Mouse (Mus musculus): ENCODE results near the gene Copa. TPM values are rescaled to one million over a fixed set of nuclear protein-coding genes. Genes with fewer than 3 reads are reported as not detected.
A peak's percentile ranks its signal among the peaks of the same experiment; 100 is the strongest.

The Copa gene
- total and polyA plus RNA-seq, 3 experiments: 81.2 to 118 (median 92.3) TPM

GRCm38 (mm10) chr1:172127487-172127886 lies 45.2 kb downstream of the Copa start:
- Histone ChIP-seq H3K9me3 (replicated peaks; ENCODE audit: insufficient read depth, low read length) (no peaks in the 10 kb centered on the region), H3K9ac (ENCODE audit: control insufficient read depth, low read depth, low read length, poor library complexity, severe bottlenecking) (peak overlapping the region; percentile 90), H3K4me1 (ENCODE audit: control insufficient read depth in 1 of 2, insufficient read depth in 2 of 2, low read length in 2 of 2) (peaks cover 2 to 5% of the 10 kb centered on the region in 2 experiments), H3K4me3 (ENCODE audit: control insufficient read depth in 1 of 2, insufficient read depth in 1 of 2, low read depth in 2 of 2, low read length in 2 of 2) (peak overlapping the region; percentile 88 to 94), H3K79me2 (ENCODE audit: control insufficient read depth, insufficient read depth, low read length, poor library complexity) (peaks cover 5% of the 10 kb centered on the region), H3K36me3 (ENCODE audit: control insufficient read depth in 1 of 2, insufficient read depth in 2 of 2, low read length in 2 of 2) (peaks cover 2 to 5% of the 10 kb centered on the region in 2 experiments), H3K27ac (ENCODE audit: control insufficient read depth, low read depth, low read length) (no peak overlapping the region), H3K27me3 (ENCODE audit: control insufficient read depth in 1 of 2, insufficient read depth in 2 of 2, low read length in 2 of 2) (no peaks in the 10 kb centered on the region)
- TF ChIP-seq ZMIZ1 (IDR thresholded peaks at IDR 0.05; ENCODE audit: low read depth, low read length): no peak
- TF ChIP-seq CTCF (IDR thresholded peaks at IDR 0.05 in 2 of 3, conservative IDR thresholded peaks at IDR 0.05 in 1 of 3; ENCODE audit: control insufficient read depth in 1 of 3, insufficient read depth in 1 of 3, low read depth in 2 of 3, low read length in 3 of 3, poor library complexity in 1 of 3, severe bottlenecking in 1 of 3): no peak
- TF ChIP-seq MXI1 (IDR thresholded peaks at IDR 0.05; ENCODE audit: low read depth, low read length): peak; percentile 28; the same call in 1 of the 2 replicates
- no peak for DNase-seq (ENCODE audit: low read depth, low spot score)

GRCm38 (mm10) chr1:172128563-172128962 lies 46.2 kb downstream of the Copa start:
- H3K9ac ChIP-seq (ENCODE audit: control insufficient read depth, low read depth, low read length, poor library complexity, severe bottlenecking): no peak overlapping the region
- TF ChIP-seq UBTF (IDR thresholded peaks at IDR 0.05; ENCODE audit: borderline replicate concordance, insufficient read depth, low read depth, low read length) (no peak), EP300 (IDR thresholded peaks at IDR 0.05; ENCODE audit: low read depth in 1 of 2, low read length in 2 of 2) (no peak), MEF2A (IDR thresholded peaks at IDR 0.05; ENCODE audit: extremely low read depth, insufficient replicate concordance, low read depth, low read length, poor library complexity, severe bottlenecking) (no peak), MXI1 (IDR thresholded peaks at IDR 0.05; ENCODE audit: low read depth, low read length) (no peak), E2F4 (IDR thresholded peaks at IDR 0.05; ENCODE audit: borderline replicate concordance, low read depth, low read length) (no peak), POLR2AphosphoS5 (IDR thresholded peaks at IDR 0.05; ENCODE audit: borderline replicate concordance, low read depth, low read length) (no peak), CHD2 (IDR thresholded peaks at IDR 0.05; ENCODE audit: low read length) (no peak), KAT2A (conservative IDR thresholded peaks at IDR 0.05; ENCODE audit: low read depth, low read length) (no peak), ZC3H11A (IDR thresholded peaks at IDR 0.05; ENCODE audit: low read depth, low read length) (no peak), GATA1 (IDR thresholded peaks at IDR 0.05; ENCODE audit: low read depth, low read length) (no peak), MAZ (IDR thresholded peaks at IDR 0.05; ENCODE audit: low read depth, low read length) (no peak), USF2 (IDR thresholded peaks at IDR 0.05; ENCODE audit: borderline replicate concordance in 1 of 2, insufficient read depth in 1 of 2, low read depth in 1 of 2, low read length in 2 of 2) (no peak), SMC3 (IDR thresholded peaks at IDR 0.05; ENCODE audit: low read depth, low read length) (no peak)
- peaks cover 2 to 7% of the 10 kb centered on the region in 2 experiments for H3K36me3 ChIP-seq (ENCODE audit: control insufficient read depth in 1 of 2, insufficient read depth in 2 of 2, low read length in 2 of 2)

More at GRCm38 (mm10) chr1:172128563-172128962, 46.2 kb downstream of the Copa start:
- Histone ChIP-seq H3K9me3 (replicated peaks; ENCODE audit: insufficient read depth, low read length) (no peaks in the 10 kb centered on the region), H3K4me3 (ENCODE audit: control insufficient read depth in 1 of 2, insufficient read depth in 1 of 2, low read depth in 2 of 2, low read length in 2 of 2) (no peak overlapping the region), H3K27ac (ENCODE audit: control insufficient read depth, low read depth, low read length) (no peak overlapping the region), H3K27me3 (ENCODE audit: control insufficient read depth in 1 of 2, insufficient read depth in 2 of 2, low read length in 2 of 2) (no peaks in the 10 kb centered on the region), H3K79me2 (ENCODE audit: control insufficient read depth, insufficient read depth, low read length, poor library complexity) (peaks cover 5% of the 10 kb centered on the region), H3K4me1 (ENCODE audit: control insufficient read depth in 1 of 2, insufficient read depth in 2 of 2, low read length in 2 of 2) (peaks cover 2 to 5% of the 10 kb centered on the region in 2 experiments)
- DNase-seq (ENCODE audit: low read depth, low spot score): no peak
